Mouse (Mus musculus): ENCODE data around the gene Tac2.
"Not testable (repeated sequence)": the region's sequence is repeated elsewhere in the genome, so short reads cannot be mapped to it uniquely, and the experiment has no call there.

The Tac2 gene

GRCm38 (mm10) chr10:127755770-127756468 lies 31.6 kb downstream of the Tac2 start:
- Histone ChIP-seq H3K36me3 (ENCODE audit: insufficient read depth, low read length) (no peaks in the 10 kb centered on the region), H3K27me3 (ENCODE audit: insufficient read depth, low read length) (peaks cover 10% of the 10 kb centered on the region), H3K4me3 (replicated peaks; ENCODE audit: low read length) (peak overlapping the region; percentile 37), H3K9me3 (ENCODE audit: low read length) (peaks cover 6% of the 10 kb centered on the region; the same call in 1 of the 2 replicates), H3K4me1 (replicated peaks; ENCODE audit: low read depth, low read length) (peaks cover 17% of the 10 kb centered on the region)
- no peak for TF ChIP-seq NANOG (IDR thresholded peaks at IDR 0.05; ENCODE audit: borderline replicate concordance, low read length)
- TF ChIP-seq POU5F1 (IDR thresholded peaks at IDR 0.05; ENCODE audit: borderline replicate concordance, low read length): no peak
- TF ChIP-seq CTCF (conservative IDR thresholded peaks at IDR 0.05; ENCODE audit: low read length): no peak

- no peak within 1 kb of the TSS for H3K4me3 ChIP-seq (replicated peaks; ENCODE audit: low read length)
- H3K36me3 ChIP-seq (ENCODE audit: insufficient read depth, low read length): no peaks in the 10 kb centered on the region
- no peak for TF ChIP-seq CTCF (conservative IDR thresholded peaks at IDR 0.05; ENCODE audit: low read length)
- no peak for TF ChIP-seq POU5F1 (IDR thresholded peaks at IDR 0.05; ENCODE audit: borderline replicate concordance, low read length)
- peaks cover 9% of the 10 kb centered on the region for H3K4me1 ChIP-seq (replicated peaks; ENCODE audit: low read depth, low read length)
- H3K9me3 ChIP-seq (ENCODE audit: low read length): peaks cover 6% of the 10 kb centered on the region; the same call in 1 of the 2 replicates
- peaks cover 4% of the 10 kb centered on the region; the same call in 1 of the 2 replicates for H3K27me3 ChIP-seq (ENCODE audit: insufficient read depth, low read length)
Measured at GRCm38 (mm10) chr10:127759181-127760110, 35.2 kb downstream of the Tac2 start, which contains the start of the genes Rdh1 and Rdh16f1. TSS of gene Rdh1 (plus strand) at chr10:127759721. TSS of gene Rdh16f1 (plus strand) at chr10:127759787.

GRCm38 (mm10) chr10:127762926-127763325 lies 38.6 kb downstream of the Tac2 start:
- H3K4me1 ChIP-seq (replicated peaks; ENCODE audit: low read depth, low read length); H3K9me3 ChIP-seq (ENCODE audit: low read length); H3K27me3 ChIP-seq (ENCODE audit: insufficient read depth, low read length); H3K4me3 ChIP-seq (replicated peaks; ENCODE audit: low read length); H3K36me3 ChIP-seq (ENCODE audit: insufficient read depth, low read length): not testable (repeated sequence)

GRCm38 (mm10) chr10:127763914-127764680 lies 39.8 kb downstream of the Tac2 start:
- H3K4me3 ChIP-seq (replicated peaks; ENCODE audit: low read length): no peak overlapping the region
- H3K27me3 ChIP-seq (ENCODE audit: insufficient read depth, low read length): peaks cover 4% of the 10 kb centered on the region; the same call in 1 of the 2 replicates
- H3K9me3 ChIP-seq (ENCODE audit: low read length): 0 out of 2 replicates have a peak, but pooled peaks cover 3% of the 10 kb centered on the region
- H3K4me1 ChIP-seq (replicated peaks; ENCODE audit: low read depth, low read length): no peaks in the 10 kb centered on the region
- TF ChIP-seq NANOG (IDR thresholded peaks at IDR 0.05; ENCODE audit: borderline replicate concordance, low read length) (no peak), CTCF (conservative IDR thresholded peaks at IDR 0.05; ENCODE audit: low read length) (no peak), POU5F1 (IDR thresholded peaks at IDR 0.05; ENCODE audit: borderline replicate concordance, low read length) (no peak)
- H3K36me3 ChIP-seq (ENCODE audit: insufficient read depth, low read length): no peaks in the 10 kb centered on the region

- no peak overlapping the region for H3K4me3 ChIP-seq (replicated peaks; ENCODE audit: low read length)
- H3K36me3 ChIP-seq (ENCODE audit: insufficient read depth, low read length): no peaks in the 10 kb centered on the region
- H3K4me1 ChIP-seq (replicated peaks; ENCODE audit: low read depth, low read length): no peaks in the 10 kb centered on the region
- no peak for TF ChIP-seq CTCF (conservative IDR thresholded peaks at IDR 0.05; ENCODE audit: low read length)
- no peak for TF ChIP-seq NANOG (IDR thresholded peaks at IDR 0.05; ENCODE audit: borderline replicate concordance, low read length)
- no peak for TF ChIP-seq POU5F1 (IDR thresholded peaks at IDR 0.05; ENCODE audit: borderline replicate concordance, low read length)
- peaks cover 4% of the 10 kb centered on the region; the same call in 1 of the 2 replicates for H3K27me3 ChIP-seq (ENCODE audit: insufficient read depth, low read length)
- H3K9me3 ChIP-seq (ENCODE audit: low read length): peaks cover 10% of the 10 kb centered on the region; the same call in 1 of the 2 replicates
Measured at GRCm38 (mm10) chr10:127766564-127766963, 42.3 kb downstream of the Tac2 start.

- Histone ChIP-seq H3K27me3 (ENCODE audit: insufficient read depth, low read length) (no peaks in the 10 kb centered on the region), H3K4me1 (replicated peaks; ENCODE audit: low read depth, low read length) (no peaks in the 10 kb centered on the region), H3K4me3 (replicated peaks; ENCODE audit: low read length) (no peak within 1 kb of the TSS), H3K9me3 (ENCODE audit: low read length) (no peaks in the 10 kb centered on the region), H3K36me3 (ENCODE audit: insufficient read depth, low read length) (no peaks in the 10 kb centered on the region)
- no peak for TF ChIP-seq NANOG (IDR thresholded peaks at IDR 0.05; ENCODE audit: borderline replicate concordance, low read length)
- TF ChIP-seq CTCF (conservative IDR thresholded peaks at IDR 0.05; ENCODE audit: low read length): no peak
- TF ChIP-seq POU5F1 (IDR thresholded peaks at IDR 0.05; ENCODE audit: borderline replicate concordance, low read length): no peak
Measured at GRCm38 (mm10) chr10:127776011-127776410, 51.7 kb downstream of the Tac2 start, which contains the start of gene Rdh9. TSS of gene Rdh9 (plus strand) at chr10:127776386.

Data from E14TG2a.4 (cell line).